Mouse (Mus musculus) liver, embryonic 13.5 days (tissue): ENCODE results near the gene Tnnt3. TPM values are rescaled to one million over a fixed set of nuclear protein-coding genes. Genes with fewer than 3 reads are reported as not detected.

Experiments
- ATAC-seq: fragments of 200-750 bp; cut with Nextera tagmentation; 2 replicates; pipeline ENCODE4 v1.8.0; 2017; ENCODE audit warnings: low read depth, mild to moderate bottlenecking, moderate number of reproducible peaks, moderate library complexity
- DNase-seq: peaks from one replicate; pipeline ENCODE4 v3.0.0; 2022
- H3K27ac ChIP-seq: fragments of 300-500 bp; sonication (generic); 2 replicates; pipeline ENCODE4 v1.5.1; 2015; ENCODE audit warnings: moderate library complexity, mild to moderate bottlenecking, inconsistent platforms
- H3K27me3 ChIP-seq: fragments of 300-500 bp; sonication (generic); 2 replicates; pipeline ENCODE4 v1.6.1; 2015; ENCODE audit warnings: mild to moderate bottlenecking, inconsistent platforms
- H3K36me3 ChIP-seq: fragments of 300-500 bp; sonication (generic); 2 replicates; pipeline ENCODE4 v1.6.1; 2015; ENCODE audit warnings: mild to moderate bottlenecking, inconsistent platforms
- H3K4me1 ChIP-seq: fragments of 300-500 bp; sonication (generic); replicated peaks from 2 replicates; pipeline ENCODE4 v1.6.1; 2015; ENCODE audit warnings: inconsistent platforms
- H3K4me2 ChIP-seq: fragments of 300-500 bp; sonication (generic); 2 replicates; pipeline ENCODE4 v1.6.1; 2015; ENCODE audit warnings: inconsistent platforms, mild to moderate bottlenecking, moderate library complexity
- H3K4me3 ChIP-seq: fragments of 300-500 bp; sonication (generic); replicated peaks from 2 replicates; pipeline ENCODE4 v1.5.1; 2015; ENCODE audit warnings: mild to moderate bottlenecking, inconsistent platforms
- H3K9ac ChIP-seq: fragments of 300-500 bp; sonication (generic); 2 replicates; pipeline ENCODE4 v1.6.1; 2015; ENCODE audit warnings: mild to moderate bottlenecking, inconsistent platforms
- H3K9me3 ChIP-seq: fragments of 300-500 bp; sonication (generic); replicated peaks from 2 replicates; pipeline ENCODE4 v1.6.1; 2016; ENCODE audit warnings: inconsistent platforms
- WGBS: fragments of 180-500 bp; shearing (Covaris S2); methylation state at CpG from one replicate; pipeline ENCODE4 v1.1.7; 2015; ENCODE audit not compliant: insufficient replicate concordance; 5-methylcytosine and 5-hydroxymethylcytosine counted together
- polyA plus RNA-seq: library from polyadenylated mRNA; unstranded; fragments of >200 nt; fragmentation: Nextera tagmentation; extraction: Ambion mirVana; gene quantifications from 2 replicates; pipeline ENCODE4 v1.2.1, GENCODE M21; 2015

Tnnt3 gene
- polyA plus RNA-seq, 1 experiment from 2014 or later, result 2.6 TPM

DNA sequence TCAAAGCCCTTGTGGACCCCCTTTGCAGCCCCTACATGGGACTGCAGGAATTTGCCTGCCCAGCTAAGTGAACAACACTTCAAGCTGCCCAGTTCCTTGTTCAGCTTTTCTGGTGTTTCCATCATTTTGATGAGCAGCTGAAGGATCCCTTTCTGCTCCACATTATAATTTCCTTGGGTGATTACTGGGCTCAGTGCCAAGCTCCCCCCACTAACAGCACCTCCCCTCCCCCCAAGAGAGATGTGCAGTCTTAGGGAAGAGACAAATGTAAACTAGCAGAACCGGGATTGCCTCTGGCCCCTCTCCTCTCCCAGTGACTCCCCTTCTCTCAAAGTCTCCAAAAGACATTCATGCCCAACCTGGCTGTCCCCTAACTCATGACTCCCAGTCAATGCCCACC is 56.0 kb downstream of the Tnnt3 start:
- ATAC-seq (no peak), DNase-seq (no peak)
- Histone ChIP-seq H3K4me1 (peaks cover 56% of the 10 kb centered on the region), H3K9ac (no peak overlapping the region), H3K9me3 (no peaks in the 10 kb centered on the region), H3K27ac (peak overlapping the region; percentile 76), H3K4me3 (no peak overlapping the region), H3K4me2 (no peak overlapping the region), H3K36me3 (no peaks in the 10 kb centered on the region), H3K27me3 (no peaks in the 10 kb centered on the region)
- 48% methylated on average over 1 of the region's 1 CpGs for WGBS

DNA sequence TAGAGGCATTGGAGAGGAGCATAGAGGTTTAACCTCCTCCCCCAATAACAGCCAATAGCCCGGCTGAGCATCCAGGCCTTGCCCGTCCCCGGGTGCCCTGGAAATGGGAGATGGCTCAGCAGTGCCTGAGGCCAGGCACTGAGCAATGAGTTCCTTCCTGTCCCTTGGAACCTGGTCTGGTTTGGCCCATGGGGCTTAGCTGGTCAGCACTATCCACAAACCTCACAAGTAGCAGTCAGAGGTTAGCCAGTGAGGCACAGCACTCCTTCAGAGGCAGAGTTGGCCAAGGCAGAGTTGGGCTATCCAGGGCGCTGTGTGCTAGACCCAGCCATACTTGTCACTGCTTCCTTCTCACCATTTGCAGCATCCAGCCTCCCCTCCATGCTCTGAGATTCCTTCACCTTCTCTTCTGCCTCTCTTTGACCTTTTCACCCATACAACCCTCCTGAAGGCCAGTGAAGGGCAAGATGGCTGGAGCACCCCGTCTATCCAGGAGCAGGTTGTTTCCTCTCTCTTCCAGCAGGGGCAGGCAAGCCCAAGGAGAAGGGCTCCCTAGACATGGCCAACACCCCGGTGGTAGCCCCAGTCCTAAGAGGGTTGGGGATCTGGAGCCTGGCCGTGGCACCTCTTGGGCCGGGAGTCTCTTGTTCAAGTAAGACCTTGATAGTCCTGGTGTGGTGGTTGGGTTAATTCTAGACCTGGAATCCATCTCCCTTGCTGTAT is 56.9 kb downstream of the Tnnt3 start:
- Histone ChIP-seq H3K4me3 (no peak overlapping the region), H3K9me3 (no peaks in the 10 kb centered on the region), H3K4me1 (peaks cover 65% of the 10 kb centered on the region), H3K27ac (no peak overlapping the region), H3K36me3 (no peaks in the 10 kb centered on the region), H3K4me2 (no peak overlapping the region), H3K27me3 (no peaks in the 10 kb centered on the region), H3K9ac (no peak overlapping the region)
- no peak for ATAC-seq
- no peak for DNase-seq
- WGBS, result 75% methylated on average over 8 of the region's 8 CpGs

DNA sequence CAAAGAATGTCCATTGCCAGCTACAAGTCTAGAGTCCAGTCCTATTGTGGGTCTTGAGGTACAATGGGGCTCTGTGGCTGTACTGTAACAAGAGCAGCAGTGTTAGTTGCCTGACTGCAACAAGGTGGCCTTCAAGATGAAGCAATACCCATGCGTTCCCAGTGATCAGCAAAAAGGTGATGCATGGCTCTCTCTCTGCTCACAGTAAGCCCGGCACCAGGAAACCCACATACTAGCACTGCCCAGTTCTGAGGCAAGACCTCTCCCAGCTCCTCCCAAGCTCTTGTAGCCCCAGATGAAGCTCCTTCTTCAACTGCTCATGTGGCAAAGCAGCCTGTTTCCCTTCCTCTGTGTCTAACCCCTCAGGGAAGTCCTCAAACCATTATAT is 57.4 kb downstream of the Tnnt3 start:
- ATAC-seq, result no peak
- Histone ChIP-seq H3K4me3 (no peak overlapping the region), H3K9me3 (no peaks in the 10 kb centered on the region), H3K27me3 (no peaks in the 10 kb centered on the region), H3K9ac (no peak overlapping the region), H3K36me3 (no peaks in the 10 kb centered on the region), H3K4me2 (no peak overlapping the region), H3K27ac (no peak overlapping the region), H3K4me1 (peaks cover 70% of the 10 kb centered on the region)
- no peak for DNase-seq
- WGBS, result 63% methylated on average over 2 of the region's 2 CpGs

DNA sequence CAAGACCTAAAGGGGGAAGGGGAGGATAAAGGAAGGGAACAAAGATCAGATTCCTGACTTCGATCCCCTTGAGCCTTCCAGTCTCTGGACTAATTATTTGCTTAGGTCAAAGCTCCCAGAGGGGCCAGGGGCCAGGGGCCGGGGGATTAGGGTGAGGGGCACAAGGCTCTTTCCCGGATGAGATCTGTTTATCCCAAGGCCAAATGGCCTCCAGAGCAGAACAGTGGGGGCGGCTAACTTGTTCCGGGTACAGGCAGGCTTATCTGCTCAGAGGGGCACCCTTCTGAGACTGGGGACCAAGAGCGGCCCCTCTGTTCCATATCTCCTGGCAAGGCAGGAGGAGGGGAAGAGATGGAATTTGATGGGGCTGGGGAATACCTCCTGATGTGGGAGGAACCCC is 59.1 kb downstream of the Tnnt3 start:
- Histone ChIP-seq H3K4me3 (no peak overlapping the region), H3K4me2 (no peak overlapping the region), H3K4me1 (peaks cover 77% of the 10 kb centered on the region), H3K27me3 (no peaks in the 10 kb centered on the region), H3K9ac (no peak overlapping the region), H3K36me3 (no peaks in the 10 kb centered on the region), H3K27ac (no peak overlapping the region), H3K9me3 (no peaks in the 10 kb centered on the region)
- 35% methylated on average over 6 of the region's 6 CpGs for WGBS
- DNase-seq, result no peak
- ATAC-seq, result no peak

DNA sequence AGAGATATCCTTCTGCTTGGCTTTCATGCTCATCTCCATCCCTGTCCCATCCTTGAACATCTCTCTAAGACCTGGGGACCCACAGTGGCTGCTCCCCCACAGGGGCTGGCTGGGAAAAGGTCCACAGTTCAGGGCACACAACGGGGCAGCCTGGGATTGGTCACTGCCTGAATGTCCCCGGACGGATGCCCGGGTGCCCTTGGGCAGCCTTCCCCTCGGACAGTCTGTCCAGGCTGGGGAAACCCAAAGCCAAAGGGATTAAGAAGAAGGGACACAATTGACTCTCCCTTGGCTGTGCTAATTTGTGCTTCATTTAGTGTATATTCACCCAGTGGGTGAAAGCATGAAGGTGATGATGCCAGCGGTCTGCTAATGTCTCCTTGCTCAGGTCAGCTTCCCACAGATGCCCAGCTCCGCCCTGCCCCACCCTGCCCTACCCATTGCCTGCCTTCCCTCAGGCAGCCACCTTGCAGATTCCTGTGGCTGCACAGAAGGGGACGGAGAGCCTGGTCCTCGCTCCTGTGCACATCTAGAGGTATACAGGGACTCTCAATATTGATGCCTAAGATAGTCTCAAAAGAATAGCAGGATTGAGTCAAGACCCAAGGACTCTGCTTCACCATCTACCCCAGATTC is 60.0 kb downstream of the Tnnt3 start:
- DNase-seq, result no peak
- H3K27ac ChIP-seq, result no peak overlapping the region
- H3K4me1 ChIP-seq, result peaks cover 75% of the 10 kb centered on the region
- H3K27me3 ChIP-seq, result no peaks in the 10 kb centered on the region
- WGBS, result 69% methylated on average over 9 of the region's 9 CpGs
- H3K4me2 ChIP-seq, result no peak overlapping the region
- no peak overlapping the region for H3K4me3 ChIP-seq
- H3K36me3 ChIP-seq, result no peaks in the 10 kb centered on the region
- H3K9ac ChIP-seq, result no peak overlapping the region
- no peaks in the 10 kb centered on the region for H3K9me3 ChIP-seq
- ATAC-seq, result no peak

DNA sequence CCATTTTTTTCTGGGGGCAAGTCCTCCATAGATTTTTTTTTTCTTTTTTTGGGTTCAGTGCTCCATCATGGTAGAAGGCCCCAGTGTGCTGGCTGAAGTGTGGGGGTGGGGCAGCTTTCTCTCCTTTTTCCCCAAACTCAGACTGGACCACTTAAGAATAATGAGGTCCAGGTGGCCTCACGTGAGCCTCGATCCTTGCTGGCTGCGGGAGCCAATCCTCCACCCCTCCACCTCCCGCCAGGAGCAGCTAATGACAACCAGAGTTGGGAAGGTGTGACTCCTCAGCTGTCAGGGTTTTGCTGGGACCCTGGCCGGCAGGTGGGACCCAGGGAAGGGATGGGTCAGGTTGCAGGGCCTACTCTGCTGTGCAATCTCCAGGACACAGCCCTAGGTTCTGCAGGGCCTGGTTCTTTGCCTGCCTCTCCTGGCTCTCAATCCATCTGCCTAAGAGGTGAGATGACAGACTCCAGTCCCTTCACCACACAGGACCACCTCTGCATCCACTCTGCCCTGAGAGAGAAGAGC is 61.1 kb downstream of the Tnnt3 start:
- no peaks in the 10 kb centered on the region for H3K27me3 ChIP-seq
- H3K9ac ChIP-seq, result no peak overlapping the region
- H3K36me3 ChIP-seq, result no peaks in the 10 kb centered on the region
- no peak for DNase-seq
- H3K4me3 ChIP-seq, result no peak overlapping the region
- no peaks in the 10 kb centered on the region for H3K9me3 ChIP-seq
- H3K27ac ChIP-seq, result peak overlapping the region; percentile 22; the same call in 1 of the 2 replicates
- H3K4me1 ChIP-seq, result peaks cover 72% of the 10 kb centered on the region
- WGBS, result 75% methylated on average over 5 of the region's 5 CpGs
- no peak overlapping the region for H3K4me2 ChIP-seq
- no peak for ATAC-seq

DNA sequence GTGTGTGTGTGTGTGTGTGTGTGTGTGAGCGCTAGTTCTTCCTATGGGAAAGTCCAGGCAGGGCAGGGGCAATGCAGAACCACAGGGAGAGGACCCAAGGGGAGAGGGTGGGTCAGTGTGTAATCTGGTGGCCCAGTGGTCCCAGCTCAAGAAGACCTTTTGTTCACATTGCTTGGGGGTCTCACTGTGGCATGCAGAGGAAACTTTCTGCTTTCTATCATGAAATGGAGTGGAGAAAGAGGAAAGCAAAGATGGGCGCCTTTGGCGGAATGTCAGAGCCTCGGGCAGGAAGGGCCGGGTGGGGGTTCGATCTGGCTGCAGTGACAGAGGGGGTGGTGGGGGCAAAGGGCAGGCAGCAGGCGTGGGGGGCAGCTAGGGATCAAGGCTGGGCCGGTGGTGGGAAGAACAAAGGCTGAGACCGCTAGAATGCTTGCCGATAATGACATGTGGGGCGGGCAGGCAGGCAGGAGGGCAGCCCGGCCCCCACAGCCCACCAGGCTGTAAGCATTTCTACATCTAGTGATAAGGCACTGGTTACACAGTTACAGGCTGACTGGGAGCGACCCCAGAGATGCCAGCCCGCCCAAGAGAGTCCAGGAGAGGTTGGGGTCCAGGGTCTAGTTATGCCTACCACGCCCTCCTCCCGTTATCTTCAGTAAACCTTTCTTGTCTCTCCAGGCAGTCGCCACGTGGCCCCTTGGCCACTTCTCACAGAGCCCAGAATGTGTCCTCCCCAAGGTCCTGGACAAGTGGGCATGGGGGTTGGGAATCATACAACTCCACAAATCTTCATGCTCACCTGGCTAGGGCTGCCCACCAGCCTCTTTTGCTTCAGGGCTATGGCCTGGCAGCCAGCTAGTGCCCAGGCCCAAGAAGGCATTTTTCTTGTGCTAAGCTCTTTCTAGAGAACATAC is 62.6 kb downstream of the Tnnt3 start:
- H3K27ac ChIP-seq, result peak overlapping the region; percentile 83
- H3K9me3 ChIP-seq, result no peaks in the 10 kb centered on the region
- ATAC-seq (peak; percentile 80), DNase-seq (no peak)
- no peak overlapping the region for H3K4me3 ChIP-seq
- H3K27me3 ChIP-seq, result no peaks in the 10 kb centered on the region
- H3K36me3 ChIP-seq, result no peaks in the 10 kb centered on the region
- H3K4me2 ChIP-seq, result no peak overlapping the region
- 38% methylated on average over 18 of the region's 18 CpGs for WGBS
- H3K9ac ChIP-seq, result no peak overlapping the region; the same call in 1 of the 2 replicates
- peaks cover 76% of the 10 kb centered on the region for H3K4me1 ChIP-seq

DNA sequence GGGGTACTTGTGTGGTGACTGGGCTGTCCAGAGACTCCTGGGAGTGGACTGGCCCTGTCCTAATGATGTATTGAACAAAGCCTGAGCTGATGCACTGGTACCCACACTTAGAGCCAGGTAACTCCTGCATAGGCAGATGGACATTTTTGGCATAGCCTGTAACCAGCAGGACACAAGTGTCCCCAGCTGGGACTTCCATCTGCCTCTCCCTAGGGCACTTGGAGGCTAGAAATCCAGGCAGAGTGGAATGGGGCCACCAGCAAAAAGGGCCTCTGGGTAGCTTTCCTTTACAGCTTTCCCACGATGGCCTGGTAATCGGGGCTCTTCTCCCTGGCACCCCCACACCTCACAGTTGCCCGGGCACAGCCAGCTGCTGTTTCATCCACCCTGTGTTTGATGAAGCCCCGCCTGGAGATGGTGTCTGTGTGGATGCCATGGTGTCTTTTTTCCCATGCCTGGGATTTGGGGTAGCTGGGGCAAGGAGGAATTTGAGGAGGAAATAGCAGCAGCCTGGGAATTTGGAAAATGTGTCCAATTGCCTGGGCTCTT is 63.3 kb downstream of the Tnnt3 start:
- Histone ChIP-seq H3K9me3 (no peaks in the 10 kb centered on the region), H3K4me2 (no peak overlapping the region), H3K27me3 (no peaks in the 10 kb centered on the region), H3K27ac (peak overlapping the region; percentile 83), H3K36me3 (no peaks in the 10 kb centered on the region), H3K4me3 (no peak overlapping the region), H3K9ac (no peak overlapping the region), H3K4me1 (peaks cover 74% of the 10 kb centered on the region)
- 52% methylated on average over 4 of the region's 4 CpGs for WGBS
- ATAC-seq (no peak), DNase-seq (no peak)

DNA sequence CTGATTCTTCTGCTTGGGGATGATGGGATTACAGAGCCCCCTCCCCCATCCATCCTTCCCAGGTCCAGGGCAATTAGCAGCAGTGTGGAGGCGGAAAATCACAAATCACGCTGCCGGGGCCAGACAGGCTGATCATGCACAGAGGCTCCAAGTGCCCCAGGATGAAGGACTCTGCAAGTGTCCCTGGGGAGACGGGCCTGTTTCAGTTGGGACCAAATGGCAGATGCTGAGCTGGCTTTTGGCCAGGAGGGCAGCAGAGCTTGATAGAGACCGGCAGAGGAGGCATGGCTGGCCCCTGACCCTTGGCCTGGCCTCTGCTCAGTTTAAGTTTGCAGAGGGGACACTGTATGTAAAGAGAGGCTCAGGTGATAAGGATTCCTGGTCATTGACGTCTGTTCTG is 64.5 kb downstream of the Tnnt3 start:
- Histone ChIP-seq H3K27me3 (no peaks in the 10 kb centered on the region), H3K9ac (no peak overlapping the region), H3K4me2 (no peak overlapping the region), H3K4me3 (no peak overlapping the region), H3K27ac (peak overlapping the region; percentile 83), H3K4me1 (peaks cover 69% of the 10 kb centered on the region), H3K36me3 (no peaks in the 10 kb centered on the region), H3K9me3 (no peaks in the 10 kb centered on the region)
- 58% methylated on average over 6 of the region's 6 CpGs for WGBS
- ATAC-seq (peak; percentile 55), DNase-seq (no peak)

DNA sequence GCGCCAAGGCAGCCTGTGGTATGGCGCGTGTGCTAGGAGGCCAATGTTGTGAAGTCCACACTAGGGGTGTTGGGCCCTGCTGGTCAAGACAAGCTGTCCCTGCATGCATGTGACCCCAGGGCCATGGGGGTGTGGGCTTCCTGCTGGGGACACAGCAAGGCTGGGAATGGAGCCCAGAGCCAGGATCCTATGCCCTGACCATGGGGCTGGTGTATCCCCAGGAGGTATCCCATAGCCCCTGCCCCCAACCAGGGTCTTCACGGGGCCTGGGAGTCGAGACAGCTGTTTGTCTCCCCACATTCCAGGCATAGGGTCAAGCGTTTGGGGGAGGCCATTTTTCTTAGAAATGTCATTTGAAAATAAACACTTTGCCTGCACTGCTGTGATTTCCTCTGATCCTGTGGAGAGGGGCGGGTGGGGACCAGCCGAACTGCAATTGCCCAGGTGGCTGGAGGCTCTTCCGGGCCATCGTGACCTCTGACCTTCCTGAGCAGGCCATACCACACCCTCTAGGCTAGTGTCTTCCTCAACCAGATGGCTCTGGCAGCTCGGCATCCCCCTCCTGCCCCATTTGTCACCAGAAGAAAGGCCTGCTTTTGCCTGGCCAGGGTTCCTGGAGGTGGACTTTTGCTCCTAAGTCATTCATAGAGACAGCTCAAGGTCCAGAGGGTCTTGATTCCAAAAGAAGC is 66.5 kb downstream of the Tnnt3 start:
- Histone ChIP-seq H3K27me3 (no peaks in the 10 kb centered on the region), H3K27ac (peak overlapping the region; percentile 74), H3K4me2 (no peak overlapping the region), H3K4me3 (no peak overlapping the region), H3K4me1 (peaks cover 78% of the 10 kb centered on the region), H3K9ac (no peak overlapping the region), H3K9me3 (no peaks in the 10 kb centered on the region), H3K36me3 (no peaks in the 10 kb centered on the region)
- 59% methylated on average over 11 of the region's 11 CpGs for WGBS
- DNase-seq, result no peak
- ATAC-seq, result no peak
